Mouse (Mus musculus) MEL-GATA-1-ER (cell line): ENCODE results near the gene Gm14085.
A peak's percentile ranks its signal among the peaks of the same experiment; 100 is the strongest.
"Not testable (repeated sequence)": the region's sequence is repeated elsewhere in the genome, so short reads cannot be mapped to it uniquely, and the experiment has no call there.

Experiments
- DNase-seq: peaks from one replicate; pipeline ENCODE4 v3.0.0-alpha.2; 2012; ENCODE audit warnings: low read depth; ENCODE audit errors: extremely low read depth

Gene Gm14085

GRCm38 (mm10) chr2:122484641-122485040 is at the start of gene Gm14085:
Gene Gm14085 (plus strand): TSS chr2:122484941.
- DNase-seq, result no peak

GRCm38 (mm10) chr2:122438706-122439482 is 45.8 kb upstream of the Gm14085 start:
- peak; percentile 67 for DNase-seq

DNA sequence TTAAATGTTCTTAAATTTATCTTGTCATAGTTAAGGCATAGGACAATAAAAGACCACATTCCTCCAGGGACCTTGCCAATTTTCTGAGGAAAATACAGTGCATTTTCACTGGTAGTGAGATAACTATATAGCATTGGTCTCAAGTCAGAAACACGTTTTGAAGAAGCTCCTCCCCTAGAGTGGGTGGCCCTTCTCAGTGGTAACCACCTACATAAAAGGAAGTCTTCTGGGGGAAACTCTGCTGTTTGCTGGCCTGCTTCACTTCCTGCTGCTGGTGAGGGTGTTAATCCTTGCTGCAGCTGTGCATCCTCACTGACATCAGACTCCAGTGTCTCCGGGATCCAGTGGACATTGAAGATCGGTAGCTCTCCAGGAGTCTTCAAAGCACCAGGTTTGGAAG is 44.2 kb upstream of the Gm14085 start:
- not testable (repeated sequence) for DNase-seq

DNA sequence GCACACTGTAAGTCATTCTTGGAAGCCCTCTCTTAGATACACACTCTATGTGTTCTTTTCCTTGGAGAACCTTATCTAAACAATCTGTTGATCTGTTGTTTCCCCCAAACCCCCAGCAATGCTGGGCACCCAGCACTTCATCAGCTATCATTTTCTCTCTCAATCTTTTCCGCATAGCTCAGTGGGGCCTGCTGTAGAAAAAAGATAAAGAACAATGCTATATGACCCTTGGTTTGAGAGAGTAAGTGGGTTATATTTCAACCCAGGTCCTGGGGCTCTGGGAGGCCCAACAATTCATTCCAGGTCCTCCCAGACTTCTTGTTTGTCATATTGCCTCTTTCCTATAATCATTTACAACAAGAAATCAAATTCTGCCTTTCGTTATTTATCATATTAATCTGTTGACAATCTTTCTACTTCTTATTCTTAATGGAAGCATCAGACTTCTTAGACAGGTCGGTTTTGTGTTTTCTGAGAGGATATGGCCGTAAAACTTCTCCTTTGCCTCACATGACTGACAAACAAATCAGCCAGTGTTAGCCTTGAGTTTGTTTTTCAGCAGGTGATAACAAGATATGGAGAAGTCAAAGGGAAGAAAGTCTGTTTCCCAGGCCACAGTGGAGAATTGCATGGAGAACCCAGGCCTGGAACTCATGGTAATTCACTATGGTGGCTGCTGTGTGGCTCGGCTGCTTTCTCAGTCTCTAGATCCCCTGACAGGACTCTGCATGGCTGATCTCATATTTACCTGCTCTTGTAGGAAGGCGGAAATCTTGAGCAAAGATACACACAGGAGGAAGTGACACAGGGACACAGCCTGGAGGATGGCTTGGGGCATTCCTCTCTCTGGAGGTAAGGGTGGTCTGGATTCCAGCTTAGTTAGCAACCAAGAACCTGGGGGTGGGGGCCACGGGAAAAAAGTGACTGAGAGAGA is 43.5 kb upstream of the Gm14085 start:
- DNase-seq, result no peak

DNA sequence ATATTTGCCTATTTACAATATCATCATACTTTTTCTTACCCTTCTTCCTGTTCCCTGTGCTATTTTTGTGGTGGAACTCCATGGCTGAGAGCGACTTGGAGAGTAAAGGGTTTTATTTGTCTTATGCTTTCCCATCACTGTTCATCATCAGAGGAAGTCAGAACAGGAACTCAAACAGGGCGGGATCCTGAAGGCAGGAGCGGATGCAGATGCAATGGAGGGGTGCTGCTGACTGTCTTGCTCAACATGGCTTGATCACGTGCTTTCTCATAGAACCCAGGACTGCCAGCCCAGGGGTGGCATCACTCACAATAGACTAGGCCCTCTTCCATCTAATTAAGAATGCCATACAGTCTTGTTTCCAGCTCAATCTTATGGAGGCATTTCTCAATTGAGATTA is 34.4 kb upstream of the Gm14085 start:
- DNase-seq, result no peak

GRCm38 (mm10) chr2:122452426-122452825 is 32.3 kb upstream of the Gm14085 start:
- no peak for DNase-seq

- DNase-seq, result peak; percentile 5
Observed at GRCm38 (mm10) chr2:122466901-122467300, 17.8 kb upstream of the Gm14085 start.

DNA sequence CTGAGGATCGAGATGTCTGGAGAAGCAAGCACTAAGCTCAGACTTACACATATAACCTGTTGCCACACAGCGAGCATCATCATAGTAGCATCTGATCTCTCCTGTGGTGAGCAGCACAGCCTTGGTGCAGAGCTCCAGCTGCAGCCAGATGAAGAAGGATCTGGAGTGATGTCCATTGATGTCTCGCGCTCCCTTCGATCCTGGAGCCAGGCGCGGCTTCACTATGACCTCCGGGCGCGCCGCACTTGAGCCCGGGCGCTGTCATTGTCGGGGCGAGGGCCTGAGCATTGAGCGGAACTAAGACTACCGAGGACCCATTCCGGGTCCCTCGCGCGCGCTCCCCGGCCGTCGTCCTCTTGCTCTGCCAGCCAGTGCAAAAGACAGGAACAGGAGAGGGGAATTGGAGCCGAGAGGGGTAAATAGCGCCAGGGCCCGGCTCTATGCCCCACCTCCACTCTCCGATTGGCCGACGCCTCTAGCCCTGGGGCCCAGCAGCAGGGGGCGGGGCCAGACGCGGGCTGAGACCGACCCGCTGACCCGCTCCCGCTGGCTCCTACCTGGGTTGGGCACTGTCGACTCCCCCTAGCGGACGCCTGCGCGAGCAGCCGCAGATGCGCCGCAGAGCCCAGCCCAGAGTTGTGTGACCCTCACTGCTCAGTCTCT is 17.3 kb upstream of the Gm14085 start:
- DNase-seq, result peak; percentile 72

DNA sequence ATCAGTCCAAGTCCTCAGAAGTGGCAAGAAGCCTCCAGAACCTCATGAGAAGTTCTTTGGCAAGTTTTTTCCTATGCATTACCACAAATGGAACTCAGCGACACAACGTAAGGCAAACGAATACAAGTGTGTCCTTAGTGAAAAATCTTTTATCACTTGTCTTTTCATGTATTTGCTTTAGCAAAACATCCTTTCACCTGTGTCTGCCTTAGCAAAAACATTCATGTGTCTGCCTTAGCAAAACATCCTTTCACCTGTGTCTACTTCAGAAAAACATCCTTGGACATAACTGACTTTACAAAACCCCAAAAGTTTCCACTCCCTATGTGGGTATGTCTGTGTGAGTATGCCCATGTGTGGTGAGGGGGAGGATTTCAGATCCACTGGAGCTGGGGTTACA is 15.5 kb upstream of the Gm14085 start:
- no peak for DNase-seq

DNA sequence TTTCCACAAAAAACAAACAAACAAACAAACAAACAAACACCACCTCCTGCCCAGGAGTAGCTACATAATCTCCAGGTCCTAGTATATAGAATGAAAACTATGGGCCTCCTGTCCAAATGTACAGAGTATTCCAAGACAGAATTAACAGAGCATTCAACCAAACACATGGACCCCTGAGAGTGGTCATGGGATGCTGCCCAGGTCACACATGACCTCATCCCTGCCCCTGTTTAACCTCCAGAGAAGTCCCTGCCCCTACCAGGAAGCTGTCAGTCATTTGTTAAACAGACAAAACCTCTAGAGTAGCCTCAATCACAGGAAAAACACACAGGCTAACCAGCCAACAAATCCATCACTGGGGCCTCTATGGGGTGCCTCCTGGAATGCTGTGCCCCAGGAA is 8.2 kb upstream of the Gm14085 start:
- DNase-seq, result no peak

GRCm38 (mm10) chr2:122483787-122484186 is 954 bp upstream of the Gm14085 start:
- peak; percentile 6 for DNase-seq

- DNase-seq, result not testable (repeated sequence)
Observed at GRCm38 (mm10) chr2:122485654-122486053, 913 bp downstream of the Gm14085 start.

GRCm38 (mm10) chr2:122486122-122486521 is 1.4 kb downstream of the Gm14085 start:
- DNase-seq, result not testable (repeated sequence)

GRCm38 (mm10) chr2:122486674-122487073 is 1.9 kb downstream of the Gm14085 start:
- DNase-seq, result no peak

GRCm38 (mm10) chr2:122529696-122530095 is 45.0 kb downstream of the Gm14085 start:
- DNase-seq, result not testable (repeated sequence)

GRCm38 (mm10) chr2:122531290-122531689 is 46.5 kb downstream of the Gm14085 start:
- no peak for DNase-seq

DNA sequence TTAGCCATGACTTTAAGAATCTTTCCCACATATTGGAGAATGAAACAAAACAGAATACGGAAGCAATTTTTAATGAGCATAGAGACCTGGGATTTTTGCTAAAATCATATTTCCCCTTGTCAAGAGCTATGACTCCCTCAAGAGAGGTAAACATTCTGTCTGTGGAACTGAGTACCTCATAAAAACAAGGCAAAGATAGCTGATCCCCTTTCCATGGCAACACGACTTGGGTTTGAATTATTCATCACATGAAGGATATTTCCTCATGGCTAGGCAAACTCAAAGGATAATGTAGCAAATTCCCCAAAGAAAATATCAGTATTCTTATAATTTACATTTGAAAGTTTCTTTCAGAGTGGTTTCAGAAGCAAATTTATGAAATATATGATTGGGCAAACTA is 47.0 kb downstream of the Gm14085 start:
- no peak for DNase-seq

- no peak for DNase-seq
Observed at GRCm38 (mm10) chr2:122532136-122532801, 47.5 kb downstream of the Gm14085 start.

GRCm38 (mm10) chr2:122532802-122533186 is 48.1 kb downstream of the Gm14085 start:
- DNase-seq, result no peak

DNA sequence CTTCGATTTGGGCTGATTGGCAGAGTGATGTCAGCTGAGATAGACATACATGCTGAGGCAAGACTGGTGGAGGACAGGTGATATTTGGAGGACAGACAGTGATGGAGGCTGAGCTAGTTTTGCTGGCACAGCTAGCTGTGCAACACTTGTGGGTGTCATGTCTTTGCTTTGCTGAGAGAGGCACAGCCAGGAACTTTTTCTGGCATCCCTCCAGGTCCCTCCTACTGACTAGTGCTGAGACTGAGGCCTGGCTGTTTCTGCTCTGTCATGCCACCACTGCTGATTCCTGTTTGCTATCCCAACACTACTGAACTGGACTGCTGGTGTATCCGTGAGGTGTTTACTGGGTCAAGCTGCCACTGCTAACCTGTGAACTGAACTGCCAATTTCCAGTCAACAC is 48.6 kb downstream of the Gm14085 start:
- DNase-seq, result no peak

DNA sequence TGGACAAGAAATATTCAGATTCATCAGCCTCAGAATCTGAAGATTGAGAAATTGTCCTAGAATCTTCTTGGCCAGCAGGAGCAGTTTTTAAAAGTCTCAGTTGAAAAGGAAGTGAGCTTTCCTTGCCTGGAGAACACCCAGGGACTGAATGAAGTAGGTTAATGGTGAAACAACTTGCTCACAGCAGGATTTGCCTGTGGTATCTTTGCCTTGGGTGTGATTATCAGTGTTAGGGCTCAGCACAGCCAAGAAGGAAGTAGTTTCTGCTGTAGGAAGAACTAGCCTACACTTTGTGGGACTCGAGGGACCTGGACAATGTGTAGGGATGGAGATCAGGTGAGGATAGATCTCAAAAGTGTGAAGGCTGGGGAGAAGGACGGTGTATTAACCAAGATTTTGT is 49.9 kb downstream of the Gm14085 start:
- no peak for DNase-seq
